9 mouse cellular contexts compared by ENCODE assay signal in the genomic region with DNA sequence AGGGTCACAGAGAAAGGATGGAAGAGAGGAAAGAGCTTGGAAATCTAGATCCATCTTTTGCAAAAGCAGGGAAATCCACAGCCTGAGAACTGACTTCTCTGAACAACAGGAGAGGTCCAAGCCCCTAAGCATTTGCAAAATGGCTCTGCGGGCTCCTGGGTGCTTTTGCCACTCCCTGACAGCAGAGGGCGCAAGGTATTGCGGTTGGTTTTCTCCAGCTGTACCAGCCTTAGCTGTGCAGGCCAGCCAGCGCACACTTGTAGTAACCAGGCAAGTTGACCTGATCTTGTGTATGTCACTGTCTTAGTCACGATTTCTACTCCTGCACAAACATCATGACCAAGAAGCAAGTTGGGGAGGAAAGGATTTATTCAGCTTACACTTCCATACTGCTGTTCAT. TPM values are rescaled to one million over a fixed set of nuclear protein-coding genes. Genes with fewer than 3 reads are reported as not detected.
DNase-seq lines count a peak whose midpoint lies in the region; ATAC-seq and TF ChIP-seq lines count a peak whose summit lies in the region.
"Had no signal": no experiment of that assay in that cellular context is flagged by ENCODE, and none has a peak within 500 bp of the region (broad histone marks: within the 10 kb centered on the region; RNA-seq: fewer than 3 reads in every experiment).

No protein-coding gene starts in this region.

- no peaks in the 10 kb centered on the region for H3K9me3 ChIP-seq in liver, embryonic 12.5 days (replicated peaks)
- no peaks in the 10 kb centered on the region for H3K9me3 ChIP-seq in embryonic facial prominence, embryonic 11.5 days (replicated peaks; ENCODE audit: control insufficient read depth, low read length)
- no peaks in the 10 kb centered on the region for H3K9me3 ChIP-seq in liver, embryonic 14.5 days (ENCODE audit: control insufficient read depth, low read length)
- H3K9me3 ChIP-seq: neural tube, embryonic 12.5 days had no signal

- 7% methylated on average over 5 of the region's 5 CpGs for WGBS in liver, embryonic 12.5 days (ENCODE audit: insufficient replicate concordance)
- WGBS in embryonic facial prominence, embryonic 11.5 days: 7% methylated on average over 5 of the region's 5 CpGs
- WGBS in liver, embryonic 14.5 days (ENCODE audit: insufficient replicate concordance): 4% methylated on average over 5 of the region's 5 CpGs

- ATAC-seq in liver, embryonic 12.5 days: no peak
- ATAC-seq in embryonic facial prominence, embryonic 11.5 days (replicated peaks; ENCODE audit: insufficient number of reproducible peaks, low FRiP score, low TSS enrichment, low read depth): no peak
- ATAC-seq in liver, embryonic 14.5 days (ENCODE audit: insufficient read depth): no peak

- H3K4me2 ChIP-seq in liver, embryonic 12.5 days: no peak overlapping the region
- H3K4me2 ChIP-seq in embryonic facial prominence, embryonic 11.5 days (ENCODE audit: low read depth, low read length): no peak overlapping the region
- no peak overlapping the region for H3K4me2 ChIP-seq in liver, embryonic 14.5 days (ENCODE audit: low read depth)
- H3K4me2 ChIP-seq: neural tube, embryonic 12.5 days had no signal

- peak; percentile 64 for DNase-seq in liver
- DNase-seq in adrenal gland, postnatal 14 days: peak; percentile 80
- peak; percentile 81 for DNase-seq in embryonic facial prominence, embryonic 11.5 days (ENCODE audit: low spot score)
- peak; percentile 74 for DNase-seq in induced T-regulatory cell, adult 2 months (ENCODE audit: low read depth)
- DNase-seq in liver, embryonic 14.5 days (ENCODE audit: low read depth in 3 of 3, low spot score in 3 of 3): peak in 1 of 3 experiments; percentile 15
- peak; percentile 56 for DNase-seq in ovary, postnatal 36 days (ENCODE audit: low spot score)
- peak; percentile 80 for DNase-seq in thymus, postnatal 4 days

- no peak for TF ChIP-seq EP300 in liver, embryonic 14.5 days (IDR thresholded peaks at IDR 0.05; ENCODE audit: low read depth)

- peaks cover 46% of the 10 kb centered on the region for H3K27me3 ChIP-seq in liver, embryonic 12.5 days (replicated peaks)
- H3K27me3 ChIP-seq in embryonic facial prominence, embryonic 11.5 days (ENCODE audit: control insufficient read depth, insufficient read depth, low read length): peaks cover 22% of the 10 kb centered on the region
- H3K27me3 ChIP-seq in liver, embryonic 14.5 days (ENCODE audit: control insufficient read depth, insufficient read depth, low read length): peaks cover 15% of the 10 kb centered on the region

- H3K4me3 ChIP-seq in liver, embryonic 12.5 days: no peak overlapping the region
- no peak overlapping the region for H3K4me3 ChIP-seq in embryonic facial prominence, embryonic 11.5 days (ENCODE audit: low read depth, low read length)
- H3K4me3 ChIP-seq in liver, embryonic 14.5 days (ENCODE audit: insufficient read depth in 1 of 2, low read depth in 2 of 2, low read length in 2 of 2): no peak overlapping the region
- H3K4me3 ChIP-seq: neural tube, embryonic 12.5 days had no signal

- H3K4me1 ChIP-seq in liver, embryonic 12.5 days: peaks cover 10% of the 10 kb centered on the region; the same call in 1 of the 2 replicates
- H3K4me1 ChIP-seq in embryonic facial prominence, embryonic 11.5 days (ENCODE audit: control insufficient read depth, insufficient read depth, low read length): no peaks in the 10 kb centered on the region
- no peaks in the 10 kb centered on the region for H3K4me1 ChIP-seq in liver, embryonic 14.5 days (replicated peaks; ENCODE audit: control insufficient read depth in 2 of 2, insufficient read depth in 2 of 2, low read length in 1 of 2)

- no peaks in the 10 kb centered on the region for H3K36me3 ChIP-seq in liver, embryonic 12.5 days
- no peaks in the 10 kb centered on the region for H3K36me3 ChIP-seq in embryonic facial prominence, embryonic 11.5 days (replicated peaks; ENCODE audit: control insufficient read depth, insufficient read depth, low read depth, low read length)
- H3K36me3 ChIP-seq in liver, embryonic 14.5 days (replicated peaks; ENCODE audit: control insufficient read depth, insufficient read depth, low read depth): no peaks in the 10 kb centered on the region
- H3K36me3 ChIP-seq: neural tube, embryonic 12.5 days had no signal

- no peak overlapping the region for H3K27ac ChIP-seq in liver, embryonic 12.5 days
- H3K27ac ChIP-seq in embryonic facial prominence, embryonic 11.5 days (replicated peaks; ENCODE audit: low read depth, low read length): no peak overlapping the region
- no peak overlapping the region for H3K27ac ChIP-seq in liver, embryonic 14.5 days
- H3K27ac ChIP-seq: neural tube, embryonic 12.5 days had no signal

- no peak overlapping the region for H3K9ac ChIP-seq in liver, embryonic 12.5 days
- H3K9ac ChIP-seq in embryonic facial prominence, embryonic 11.5 days (replicated peaks; ENCODE audit: low read length): no peak overlapping the region
- H3K9ac ChIP-seq in liver, embryonic 14.5 days (replicated peaks): no peak overlapping the region
- H3K9ac ChIP-seq: neural tube, embryonic 12.5 days had no signal

- peak; percentile 84 for TF ChIP-seq CTCF in liver, embryonic 14.5 days (IDR thresholded peaks at IDR 0.05; ENCODE audit: low read depth)

RNA-seq across cellular contexts. Expression of a gene that starts 18.2 kb away (rescaled TPM):
- polyA plus RNA-seq in liver, embryonic 12.5 days (2016; fragmentation: Nextera tagmentation; extraction: Ambion mirVana): 0.72 and 0.85 TPM in 2 replicates
- total RNA-seq in adrenal gland, postnatal 14 days (2021): 0.48 and 0.53 TPM in 2 replicates
- polyA plus RNA-seq in embryonic facial prominence, embryonic 11.5 days (2014; fragmentation: Nextera tagmentation; extraction: Ambion mirVana): 0.63 and 0.99 TPM in 2 replicates
- polyA plus RNA-seq in liver, embryonic 14.5 days (2012; rRNA removed): 0.87 and 1.5 TPM in 2 replicates
- 0.65 and 1.00 TPM in 2 replicates for polyA plus RNA-seq in liver, embryonic 14.5 days (2014; fragmentation: Nextera tagmentation; extraction: Ambion mirVana)

RNA-seq across cellular contexts. Expression of a gene that starts 25.0 kb away (rescaled TPM):
- polyA plus RNA-seq in liver, embryonic 12.5 days (2016; fragmentation: Nextera tagmentation; extraction: Ambion mirVana): 0.11 and 0.13 TPM in 2 replicates
- total RNA-seq in adrenal gland, postnatal 14 days (2021): not detected in 2 replicates
- polyA plus RNA-seq in embryonic facial prominence, embryonic 11.5 days (2014; fragmentation: Nextera tagmentation; extraction: Ambion mirVana): 0.18 TPM in 1 of 2 replicates, not detected in the other
- polyA plus RNA-seq in liver, embryonic 14.5 days (2012; rRNA removed): not detected in 2 replicates
- not detected in 2 replicates for polyA plus RNA-seq in liver, embryonic 14.5 days (2014; fragmentation: Nextera tagmentation; extraction: Ambion mirVana)

RNA-seq across cellular contexts. Expression of a gene that starts 29.7 kb away (rescaled TPM):
- 0.62 and 0.71 TPM in 2 replicates for polyA plus RNA-seq in liver, embryonic 12.5 days (2016; fragmentation: Nextera tagmentation; extraction: Ambion mirVana)
- 6.3 and 15.4 TPM in 2 replicates for total RNA-seq in adrenal gland, postnatal 14 days (2021)
- not detected in 2 replicates for polyA plus RNA-seq in embryonic facial prominence, embryonic 11.5 days (2014; fragmentation: Nextera tagmentation; extraction: Ambion mirVana)
- 0.93 and 1.1 TPM in 2 replicates for polyA plus RNA-seq in liver, embryonic 14.5 days (2012; rRNA removed)
- 1.6 and 2.1 TPM in 2 replicates for polyA plus RNA-seq in liver, embryonic 14.5 days (2014; fragmentation: Nextera tagmentation; extraction: Ambion mirVana)

RNA-seq across cellular contexts. Expression of a gene that starts 37.8 kb away (rescaled TPM):
- polyA plus RNA-seq in liver, embryonic 12.5 days (2016; fragmentation: Nextera tagmentation; extraction: Ambion mirVana): 72.0 and 74.0 TPM in 2 replicates
- 58.4 and 71.3 TPM in 2 replicates for total RNA-seq in adrenal gland, postnatal 14 days (2021)
- 78.9 and 81.2 TPM in 2 replicates for polyA plus RNA-seq in embryonic facial prominence, embryonic 11.5 days (2014; fragmentation: Nextera tagmentation; extraction: Ambion mirVana)
- 29.4 and 35.4 TPM in 2 replicates for polyA plus RNA-seq in liver, embryonic 14.5 days (2012; rRNA removed)
- polyA plus RNA-seq in liver, embryonic 14.5 days (2014; fragmentation: Nextera tagmentation; extraction: Ambion mirVana): 33.1 and 34.2 TPM in 2 replicates
